Mouse (Mus musculus): ENCODE results near the gene Prim1. TPM values are rescaled to one million over a fixed set of nuclear protein-coding genes. Genes with fewer than 3 reads are reported as not detected.

The Prim1 gene
- total and polyA plus RNA-seq, 2 experiments from 2014 or later, result 30.1 to 33.6 TPM

- Histone ChIP-seq H3K36me3 (ENCODE audit: insufficient read depth, low read length) (peaks cover 38% of the 10 kb centered on the region), H3K4me2 (ENCODE audit: low read depth, low read length, poor library complexity, severe bottlenecking) (no peak overlapping the region), H3K9me3 (ENCODE audit: low read length) (no peaks in the 10 kb centered on the region), H3K27me3 (ENCODE audit: insufficient read depth, low read length) (no peaks in the 10 kb centered on the region), H3K9ac (replicated peaks; ENCODE audit: low read length, poor library complexity, severe bottlenecking) (no peak overlapping the region), H3K27ac (ENCODE audit: low read depth, low read length) (no peak overlapping the region), H3K4me1 (ENCODE audit: insufficient read depth, low read length) (0 out of 2 replicates have a peak, but pooled peaks cover 9% of the 10 kb centered on the region), H3K4me3 (ENCODE audit: low read depth, low read length) (no peak overlapping the region)
- no peak for DNase-seq (ENCODE audit: low spot score)
- WGBS, result 70% methylated on average over 3 of the region's 3 CpGs
- ATAC-seq (ENCODE audit: low FRiP score), result no peak
- TF ChIP-seq CTCF (IDR thresholded peaks at IDR 0.05), result no peak
Observed at GRCm38 (mm10) chr10:128039858-128040257, 24.9 kb downstream of the Prim1 start.

GRCm38 (mm10) chr10:128040293-128040692 is 25.3 kb downstream of the Prim1 start:
- 88% methylated on average over 5 of the region's 5 CpGs for whole genome bisulfite sequencing
- TF ChIP-seq CTCF (IDR thresholded peaks at IDR 0.05), result no peak
- H3K4me3 ChIP-seq (ENCODE audit: low read depth, low read length), result no peak overlapping the region
- ATAC-seq (ENCODE audit: low FRiP score), result no peak
- H3K27me3 ChIP-seq (ENCODE audit: insufficient read depth, low read length), result no peaks in the 10 kb centered on the region
- no peak overlapping the region for H3K27ac ChIP-seq (ENCODE audit: low read depth, low read length)
- no peak overlapping the region for H3K4me2 ChIP-seq (ENCODE audit: low read depth, low read length, poor library complexity, severe bottlenecking)
- no peaks in the 10 kb centered on the region for H3K9me3 ChIP-seq (ENCODE audit: low read length)
- H3K9ac ChIP-seq (replicated peaks; ENCODE audit: low read length, poor library complexity, severe bottlenecking), result no peak overlapping the region
- H3K4me1 ChIP-seq (ENCODE audit: insufficient read depth, low read length), result 0 out of 2 replicates have a peak, but pooled peaks cover 9% of the 10 kb centered on the region
- no peak for DNase-seq (ENCODE audit: low spot score)
- H3K36me3 ChIP-seq (ENCODE audit: insufficient read depth, low read length), result peaks cover 40% of the 10 kb centered on the region

- no peak for TF ChIP-seq CTCF (IDR thresholded peaks at IDR 0.05)
- 84% methylated on average over 4 of the region's 4 CpGs for WGBS
- Histone ChIP-seq H3K4me3 (ENCODE audit: low read depth, low read length) (no peak overlapping the region), H3K9ac (replicated peaks; ENCODE audit: low read length, poor library complexity, severe bottlenecking) (no peak overlapping the region), H3K4me1 (ENCODE audit: insufficient read depth, low read length) (0 out of 2 replicates have a peak, but pooled peaks cover 9% of the 10 kb centered on the region), H3K9me3 (ENCODE audit: low read length) (no peaks in the 10 kb centered on the region), H3K4me2 (ENCODE audit: low read depth, low read length, poor library complexity, severe bottlenecking) (no peak overlapping the region), H3K27ac (ENCODE audit: low read depth, low read length) (no peak overlapping the region), H3K27me3 (ENCODE audit: insufficient read depth, low read length) (no peaks in the 10 kb centered on the region), H3K36me3 (ENCODE audit: insufficient read depth, low read length) (peaks cover 45% of the 10 kb centered on the region)
- ATAC-seq (ENCODE audit: low FRiP score) (no peak), DNase-seq (ENCODE audit: low spot score) (no peak)
Observed at GRCm38 (mm10) chr10:128041636-128042035, 26.7 kb downstream of the Prim1 start.

- Histone ChIP-seq H3K4me2 (ENCODE audit: low read depth, low read length, poor library complexity, severe bottlenecking) (no peak overlapping the region), H3K36me3 (ENCODE audit: insufficient read depth, low read length) (peaks cover 47% of the 10 kb centered on the region), H3K27ac (ENCODE audit: low read depth, low read length) (no peak overlapping the region), H3K9ac (replicated peaks; ENCODE audit: low read length, poor library complexity, severe bottlenecking) (no peak overlapping the region), H3K27me3 (ENCODE audit: insufficient read depth, low read length) (no peaks in the 10 kb centered on the region), H3K9me3 (ENCODE audit: low read length) (no peaks in the 10 kb centered on the region), H3K4me1 (ENCODE audit: insufficient read depth, low read length) (0 out of 2 replicates have a peak, but pooled peaks cover 3% of the 10 kb centered on the region), H3K4me3 (ENCODE audit: low read depth, low read length) (no peak overlapping the region)
- ATAC-seq (ENCODE audit: low FRiP score) (no peak), DNase-seq (ENCODE audit: low spot score) (no peak)
- no peak for TF ChIP-seq CTCF (IDR thresholded peaks at IDR 0.05)
- 92% methylated on average over 3 of the region's 3 CpGs for WGBS
Observed at GRCm38 (mm10) chr10:128042466-128042865, 27.5 kb downstream of the Prim1 start.

GRCm38 (mm10) chr10:128043041-128043835 is 28.3 kb downstream of the Prim1 start:
- H3K36me3 ChIP-seq (ENCODE audit: insufficient read depth, low read length), result peaks cover 52% of the 10 kb centered on the region
- DNase-seq (ENCODE audit: low spot score), result no peak
- no peak overlapping the region for H3K4me3 ChIP-seq (ENCODE audit: low read depth, low read length)
- no peak for TF ChIP-seq CTCF (IDR thresholded peaks at IDR 0.05)
- no peak overlapping the region for H3K4me2 ChIP-seq (ENCODE audit: low read depth, low read length, poor library complexity, severe bottlenecking)
- no peak overlapping the region for H3K9ac ChIP-seq (replicated peaks; ENCODE audit: low read length, poor library complexity, severe bottlenecking)
- 0 out of 2 replicates have a peak, but pooled peaks cover 2% of the 10 kb centered on the region for H3K4me1 ChIP-seq (ENCODE audit: insufficient read depth, low read length)
- no peaks in the 10 kb centered on the region for H3K27me3 ChIP-seq (ENCODE audit: insufficient read depth, low read length)
- H3K9me3 ChIP-seq (ENCODE audit: low read length), result no peaks in the 10 kb centered on the region
- no peak overlapping the region for H3K27ac ChIP-seq (ENCODE audit: low read depth, low read length)
- WGBS, result 74% methylated on average over 3 of the region's 3 CpGs
- ATAC-seq (ENCODE audit: low FRiP score), result no peak

- DNase-seq (ENCODE audit: low spot score), result no peak
- no peak overlapping the region for H3K4me3 ChIP-seq (ENCODE audit: low read depth, low read length)
- no peak overlapping the region for H3K9ac ChIP-seq (replicated peaks; ENCODE audit: low read length, poor library complexity, severe bottlenecking)
- WGBS, result 97% methylated on average over 8 of the region's 8 CpGs
- TF ChIP-seq CTCF (IDR thresholded peaks at IDR 0.05), result no peak
- H3K27me3 ChIP-seq (ENCODE audit: insufficient read depth, low read length), result no peaks in the 10 kb centered on the region
- no peak overlapping the region for H3K4me2 ChIP-seq (ENCODE audit: low read depth, low read length, poor library complexity, severe bottlenecking)
- ATAC-seq (ENCODE audit: low FRiP score), result no peak
- H3K4me1 ChIP-seq (ENCODE audit: insufficient read depth, low read length), result no peaks in the 10 kb centered on the region
- H3K27ac ChIP-seq (ENCODE audit: low read depth, low read length), result no peak overlapping the region
- H3K36me3 ChIP-seq (ENCODE audit: insufficient read depth, low read length), result peaks cover 42% of the 10 kb centered on the region
- H3K9me3 ChIP-seq (ENCODE audit: low read length), result no peaks in the 10 kb centered on the region
Observed at GRCm38 (mm10) chr10:128048157-128048556, 33.2 kb downstream of the Prim1 start.

All from midbrain, postnatal 0 days (tissue).